Mouse (Mus musculus) ES-E14 (cell line): ENCODE results near the gene Gsdme.

Experiments used
- CHD2 ChIP-seq: IDR thresholded peaks from 2 replicates; pipeline ENCODE4 v1.6.1; 2014; ENCODE audit warnings: mild to moderate bottlenecking, low read depth, low read length, inconsistent platforms
- HCFC1 ChIP-seq: IDR thresholded peaks from 2 replicates; pipeline ENCODE4 v1.6.1; 2012; ENCODE audit warnings: low read length, inconsistent platforms, borderline replicate concordance; ENCODE audit not compliant: insufficient read depth
- ZC3H11A ChIP-seq: IDR thresholded peaks from 2 replicates; pipeline ENCODE4 v1.6.1; 2012; ENCODE audit warnings: low read depth, mild to moderate bottlenecking, inconsistent platforms, low read length, borderline replicate concordance
- ZNF384 ChIP-seq: IDR thresholded peaks from 2 replicates; pipeline ENCODE4 v1.6.1; 2012; ENCODE audit warnings: low read depth, low read length, inconsistent platforms

GRCm38 (mm10) chr6:50231288-50231687 lies 32.4 kb downstream of the Gsdme start:
- no peak for TF ChIP-seq CHD2
- TF ChIP-seq ZNF384, result no peak
- no peak for TF ChIP-seq ZC3H11A
- TF ChIP-seq HCFC1, result no peak
